Mouse (Mus musculus) liver, embryonic 14.5 days (tissue): ENCODE data around the gene Fads1. TPM values are rescaled to one million over a fixed set of nuclear protein-coding genes. Genes with fewer than 3 reads are reported as not detected.

ENCODE experiments used
- ATAC-seq: fragments of 200-750 bp; cut with Nextera tagmentation; 2 replicates; pipeline ENCODE4 v1.8.0; 2017; ENCODE audit warnings: moderate number of reproducible peaks, mild to moderate bottlenecking, moderate library complexity; ENCODE audit not compliant: insufficient read depth
- DNase-seq, 3 experiments: peaks; one replicate each; pipeline ENCODE4 v3.0.0-alpha.2; 2012 to 2013; ENCODE audit warnings: low read depth in 3 of 3, low spot score in 3 of 3
- H3K27ac ChIP-seq: fragments of 300-500 bp; sonication (generic); 2 replicates; pipeline ENCODE4 v1.5.1; 2014; ENCODE audit warnings: moderate library complexity, mild to moderate bottlenecking, control low read depth, inconsistent platforms
- H3K27me3 ChIP-seq: fragments of 300-500 bp; sonication (generic); 2 replicates; pipeline ENCODE4 v1.6.1; 2014; ENCODE audit warnings: mild to moderate bottlenecking, low read length, moderate library complexity; ENCODE audit not compliant: control insufficient read depth, insufficient read depth
- H3K36me3 ChIP-seq: fragments of 300-500 bp; sonication (generic); replicated peaks from 2 replicates; pipeline ENCODE4 v1.6.1; 2014; ENCODE audit warnings: low read depth; ENCODE audit not compliant: control insufficient read depth, insufficient read depth
- H3K4me1 ChIP-seq, 2 experiments: fragments of 200-500 bp in 1 of 2; fragments of 300-500 bp in 1 of 2; sonication (generic) in 1 of 2; replicated peaks; 2 replicates each; pipeline ENCODE4 v1.6.1; 2012 to 2014; ENCODE audit warnings: antibody characterized with exemption in 1 of 2, inconsistent platforms in 1 of 2, low read length in 1 of 2; ENCODE audit not compliant: control insufficient read depth in 2 of 2, insufficient read depth in 2 of 2
- H3K4me2 ChIP-seq: fragments of 300-500 bp; sonication (generic); 2 replicates; pipeline ENCODE4 v1.6.1; 2014; ENCODE audit warnings: low read depth, mild to moderate bottlenecking, control low read depth, moderate library complexity
- H3K4me3 ChIP-seq, 2 experiments: fragments of 200-500 bp in 1 of 2; fragments of 300-500 bp in 1 of 2; sonication (generic) in 1 of 2; 2 replicates each; pipeline ENCODE4 v1.5.1; 2012 to 2014; ENCODE audit warnings: low read depth in 2 of 2, low read length in 2 of 2, mild to moderate bottlenecking in 2 of 2, control low read depth in 1 of 2, inconsistent platforms in 1 of 2, moderate library complexity in 1 of 2; ENCODE audit not compliant: insufficient read depth in 1 of 2
- H3K9ac ChIP-seq: fragments of 300-500 bp; sonication (generic); replicated peaks from 2 replicates; pipeline ENCODE4 v1.6.1; 2014; ENCODE audit warnings: mild to moderate bottlenecking, control low read depth, moderate library complexity
- H3K9me3 ChIP-seq: fragments of 300-500 bp; sonication (generic); 2 replicates; pipeline ENCODE4 v1.6.1; 2016; ENCODE audit warnings: low read length, mixed read lengths; ENCODE audit not compliant: control insufficient read depth
- CTCF ChIP-seq: IDR thresholded peaks from 2 replicates; pipeline ENCODE4 v1.5.1; 2016; ENCODE audit warnings: antibody characterized with exemption, low read depth, control low read depth
- EP300 ChIP-seq: IDR thresholded peaks from 2 replicates; pipeline ENCODE4 v1.6.1; 2016; ENCODE audit warnings: antibody characterized with exemption, low read depth
- WGBS: fragments of 180-500 bp; shearing (Covaris S2); extraction: QIAGEN DNeasy Blood & Tissue Kit; methylation state at CpG from one replicate; pipeline ENCODE4 v1.1.7; 2014; ENCODE audit not compliant: insufficient replicate concordance; 5-methylcytosine and 5-hydroxymethylcytosine counted together
- polyA plus RNA-seq, 2 experiments: library from polyadenylated mRNA; depleted of rRNA in 1 of 2; stranded (reverse) in 1 of 2; unstranded in 1 of 2; fragments of >200 nt; fragmentation: Nextera tagmentation in 1 of 2; extraction: Ambion mirVana in 1 of 2; gene quantifications; 2 replicates each; pipeline versions ENCODE4 v1.2.1 to v1.2.3; 2012 to 2014

Fads1 gene
- polyA plus RNA-seq, 2 experiments: 32.1 to 45.2 TPM

GRCm38 (mm10) chr19:10170466-10170865 is 12.2 kb upstream of the Fads1 start:
- H3K9ac ChIP-seq: no peak overlapping the region
- TF ChIP-seq EP300 (no peak), CTCF (no peak)
- H3K4me3 ChIP-seq: no peak overlapping the region
- H3K9me3 ChIP-seq: no peaks in the 10 kb centered on the region
- no peak overlapping the region for H3K4me2 ChIP-seq
- H3K4me1 ChIP-seq: peaks cover 36 to 51% of the 10 kb centered on the region in 2 experiments
- DNase-seq: no peak
- ATAC-seq: no peak
- H3K36me3 ChIP-seq: no peaks in the 10 kb centered on the region
- 69% methylated on average over 1 of the region's 1 CpGs for WGBS
- no peaks in the 10 kb centered on the region for H3K27me3 ChIP-seq
- H3K27ac ChIP-seq: no peak overlapping the region

GRCm38 (mm10) chr19:10171359-10171758 is 11.3 kb upstream of the Fads1 start:
- no peaks in the 10 kb centered on the region for H3K9me3 ChIP-seq

GRCm38 (mm10) chr19:10171846-10172245 is 10.8 kb upstream of the Fads1 start:
- Histone ChIP-seq H3K4me1 (peaks cover 36 to 51% of the 10 kb centered on the region in 2 experiments), H3K9me3 (no peaks in the 10 kb centered on the region), H3K27ac (peak overlapping the region; percentile 94), H3K9ac (no peak overlapping the region), H3K4me2 (no peak overlapping the region), H3K4me3 (no peak overlapping the region), H3K27me3 (no peaks in the 10 kb centered on the region), H3K36me3 (no peaks in the 10 kb centered on the region)
- TF ChIP-seq CTCF (no peak), EP300 (no peak)
- ATAC-seq (no peak), DNase-seq (no peak)

More at GRCm38 (mm10) chr19:10171359-10171758, 11.3 kb upstream of the Fads1 start:
- no peak overlapping the region for H3K9ac ChIP-seq
- H3K4me2 ChIP-seq: no peak overlapping the region
- no peak for DNase-seq
- H3K4me1 ChIP-seq: peaks cover 36 to 51% of the 10 kb centered on the region in 2 experiments
- H3K27ac ChIP-seq: peak overlapping the region; percentile 94
- H3K4me3 ChIP-seq: no peak overlapping the region
- WGBS: 56% methylated on average over 7 of the region's 7 CpGs
- no peak for ATAC-seq
- no peaks in the 10 kb centered on the region for H3K36me3 ChIP-seq
- no peak for TF ChIP-seq CTCF
- no peak for TF ChIP-seq EP300
- no peaks in the 10 kb centered on the region for H3K27me3 ChIP-seq

GRCm38 (mm10) chr19:10173116-10173718 is 9.5 kb upstream of the Fads1 start:
- Histone ChIP-seq H3K4me2 (peak overlapping the region; percentile 72), H3K4me3 (peak overlapping the region; percentile 20 to 34; a peak in 3 of 4 replicates)

GRCm38 (mm10) chr19:10173844-10174539 is 8.7 kb upstream of the Fads1 start:
- WGBS: 52% methylated on average over 7 of the region's 7 CpGs
- Histone ChIP-seq H3K4me2 (peak overlapping the region; percentile 72), H3K36me3 (no peaks in the 10 kb centered on the region), H3K27me3 (no peaks in the 10 kb centered on the region), H3K4me3 (no peak overlapping the region; a peak in 1 of 4 replicates), H3K4me1 (peaks cover 36 to 53% of the 10 kb centered on the region in 2 experiments), H3K9me3 (no peaks in the 10 kb centered on the region), H3K9ac (peak overlapping the region; percentile 70), H3K27ac (peak overlapping the region; percentile 94)
- TF ChIP-seq CTCF (no peak), EP300 (no peak)
- DNase-seq: no peak
- 0 out of 2 replicates have a peak, but pooled peaks have one; percentile 21 for ATAC-seq

More at GRCm38 (mm10) chr19:10173116-10173718, 9.5 kb upstream of the Fads1 start:
- Histone ChIP-seq H3K9ac (peak overlapping the region; percentile 70), H3K27ac (peak overlapping the region; percentile 94), H3K27me3 (no peaks in the 10 kb centered on the region), H3K4me1 (peaks cover 36 to 53% of the 10 kb centered on the region in 2 experiments), H3K9me3 (no peaks in the 10 kb centered on the region), H3K36me3 (no peaks in the 10 kb centered on the region)
- 15% methylated on average over 5 of the region's 5 CpGs for WGBS
- DNase-seq: peak; percentile 74 to 81 (median 76)
- peak; percentile 92 for ATAC-seq
- TF ChIP-seq CTCF (no peak), EP300 (peak; percentile 86)
